Mouse (Mus musculus): ENCODE results near the gene Taar7a.

- TF ChIP-seq POLR2A (IDR thresholded peaks at IDR 0.05; ENCODE audit: extremely low read depth, insufficient read depth, low read length) = no peak
- TF ChIP-seq CTCF (IDR thresholded peaks at IDR 0.05; ENCODE audit: low read depth, low read length) = no peak
Observed at GRCm38 (mm10) chr10:23960444-23960915, 32.8 kb downstream of the Taar7a start, which contains the start of gene Taar4.

Data from liver, adult 2 months (tissue).